Mouse (Mus musculus): ENCODE results near the gene Plppr1.

GRCm38 (mm10) chr4:49059402-49060381 lies 619 bp downstream of the Plppr1 start:
- no peak for TF ChIP-seq CTCF (conservative IDR thresholded peaks at IDR 0.05 in 1 of 2, IDR thresholded peaks at IDR 0.05 in 1 of 2; ENCODE audit: low read depth in 2 of 2, low read length in 2 of 2)
- no peak for TF ChIP-seq POLR2A (IDR thresholded peaks at IDR 0.05; ENCODE audit: low read depth, low read length)
- TF ChIP-seq MEF2A (IDR thresholded peaks at IDR 0.05; ENCODE audit: borderline replicate concordance, low read depth, low read length): no peak
- TF ChIP-seq TCF12 (IDR thresholded peaks at IDR 0.05; ENCODE audit: low read depth, low read length): no peak
- no peak for TF ChIP-seq NELFE (IDR thresholded peaks at IDR 0.05; ENCODE audit: low read depth, low read length)
